8 mouse cellular contexts compared by ENCODE assay signal in the genomic region with DNA sequence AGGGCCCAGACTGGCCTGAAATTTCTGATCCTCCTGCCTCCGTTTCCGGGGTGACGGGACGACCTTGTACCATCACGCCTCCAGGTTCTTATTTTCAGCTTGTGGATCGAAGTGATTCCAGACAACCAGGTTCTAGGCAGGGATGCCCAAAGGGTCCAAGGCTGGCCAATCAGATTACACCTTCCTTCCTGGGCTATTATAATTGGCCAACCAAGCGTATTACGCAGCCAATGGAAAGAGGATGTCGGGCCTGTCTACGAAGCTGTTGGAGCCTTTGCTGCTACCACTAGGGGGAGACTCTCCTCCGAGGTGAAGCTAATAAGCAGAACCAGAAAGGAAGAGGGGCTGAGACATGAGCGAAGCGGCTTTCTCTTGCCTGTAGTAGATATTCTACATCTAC. TPM values are rescaled to one million over a fixed set of nuclear protein-coding genes. Genes with fewer than 3 reads are reported as not detected.
DNase-seq lines count a peak whose midpoint lies in the region; ATAC-seq and TF ChIP-seq lines count a peak whose summit lies in the region.

No protein-coding gene starts in this region.

- no peaks in the 10 kb centered on the region for H3K36me3 ChIP-seq in intestine, postnatal 0 days (ENCODE audit: control insufficient read depth, insufficient read depth)
- H3K36me3 ChIP-seq in midbrain, embryonic 10.5 days = no peaks in the 10 kb centered on the region

- no peaks in the 10 kb centered on the region for H3K9me3 ChIP-seq in intestine, postnatal 0 days (ENCODE audit: control insufficient read depth)
- no peaks in the 10 kb centered on the region for H3K9me3 ChIP-seq in midbrain, embryonic 10.5 days (replicated peaks)

- ATAC-seq in intestine, postnatal 0 days = peak; percentile 67

- peak; percentile 87 for TF ChIP-seq CTCF in intestine, postnatal 0 days (IDR thresholded peaks at IDR 0.05; ENCODE audit: low read depth)

- no peak overlapping the region for H3K27ac ChIP-seq in intestine, postnatal 0 days (ENCODE audit: low read depth, low read length)
- no peak overlapping the region for H3K27ac ChIP-seq in midbrain, embryonic 10.5 days (replicated peaks)

- H3K4me2 ChIP-seq in intestine, postnatal 0 days (replicated peaks; ENCODE audit: low read depth) = no peak overlapping the region; the same call in 1 of the 2 replicates

- intact Hi-C loops in left cerebral cortex, postnatal 36 days (cut with DNase I) = no loop called here

- H3K4me3 ChIP-seq in intestine, postnatal 0 days (ENCODE audit: low read depth, low read length) = no peak overlapping the region
- H3K4me3 ChIP-seq in midbrain, embryonic 10.5 days = peak overlapping the region; percentile 34

- peak; percentile 60 for DNase-seq in 3T3-L1 (ENCODE audit: low read depth, low spot score)
- peak; percentile 76 for DNase-seq in adrenal gland, adult 2 months
- peak; percentile 94 for DNase-seq in embryo, embryonic 11 days
- peak; percentile 97 for DNase-seq in heart, adult 11 months
- DNase-seq in left cerebral cortex, postnatal 36 days (ENCODE audit: low spot score in 2 of 2) = peak; percentile 88 to 89
- DNase-seq in midbrain, embryonic 10.5 days (ENCODE audit: low spot score) = peak; percentile 86
- peak; percentile 48 for DNase-seq in skeletal muscle tissue, adult 2 months (ENCODE audit: low read depth, low spot score)

- H3K9ac ChIP-seq in intestine, postnatal 0 days (ENCODE audit: low read depth, low read length) = no peak overlapping the region

- 9% methylated on average over 13 of the region's 13 CpGs for whole genome bisulfite sequencing in intestine, postnatal 0 days
- 6% methylated on average over 13 of the region's 13 CpGs for whole genome bisulfite sequencing in midbrain, embryonic 10.5 days

- peaks cover 18% of the 10 kb centered on the region; the same call in 1 of the 2 replicates for H3K27me3 ChIP-seq in intestine, postnatal 0 days (replicated peaks; ENCODE audit: control insufficient read depth, insufficient read depth, low read length)
- peaks cover 41% of the 10 kb centered on the region for H3K27me3 ChIP-seq in midbrain, embryonic 10.5 days (ENCODE audit: low read depth, poor library complexity, severe bottlenecking)

- H3K4me1 ChIP-seq in intestine, postnatal 0 days (replicated peaks; ENCODE audit: control insufficient read depth, insufficient read depth, low read length) = peaks cover 4% of the 10 kb centered on the region; the same call in 1 of the 2 replicates
- peaks cover 18% of the 10 kb centered on the region for H3K4me1 ChIP-seq in midbrain, embryonic 10.5 days

RNA-seq across cellular contexts. Expression of a gene that starts 8.2 kb away (rescaled TPM):
- 10 to 100 TPM in 1 of 2 experiments, 1 to 10 TPM in 1; 9.1 to 18.7 TPM for total RNA-seq in adrenal gland, adult 2 months (2021)
- 52.4 and 74.3 TPM in 2 replicates for polyA plus RNA-seq in adrenal gland, adult 2 months (2012; rRNA removed)
- 18.3 and 18.8 TPM in 2 replicates for polyA plus RNA-seq in intestine, postnatal 0 days (2015; fragmentation: Nextera tagmentation; extraction: Ambion mirVana)
- 1 to 10 TPM; 7.5 to 9.4 TPM for total RNA-seq in left cerebral cortex, postnatal 36 days (2021)
- polyA plus RNA-seq in midbrain, embryonic 10.5 days (2016; fragmentation: Nextera tagmentation; extraction: Ambion mirVana) = 19.3 and 22.5 TPM in 2 replicates

RNA-seq across cellular contexts. Expression of a gene that starts 10.3 kb away (rescaled TPM):
- total RNA-seq in adrenal gland, adult 2 months (2021) = 1 to 10 TPM; 1.2 to 1.6 TPM
- 2.0 and 2.7 TPM in 2 replicates for polyA plus RNA-seq in adrenal gland, adult 2 months (2012; rRNA removed)
- not detected in 2 replicates for polyA plus RNA-seq in intestine, postnatal 0 days (2015; fragmentation: Nextera tagmentation; extraction: Ambion mirVana)
- under 1 TPM; 0.52 to 0.54 TPM for total RNA-seq in left cerebral cortex, postnatal 36 days (2021)
- polyA plus RNA-seq in midbrain, embryonic 10.5 days (2016; fragmentation: Nextera tagmentation; extraction: Ambion mirVana) = 2.6 and 4.6 TPM in 2 replicates

RNA-seq across cellular contexts. Expression of a gene that starts 17.3 kb away (rescaled TPM):
- 10 to 100 TPM; 18.8 to 34.5 TPM for total RNA-seq in adrenal gland, adult 2 months (2021)
- polyA plus RNA-seq in adrenal gland, adult 2 months (2012; rRNA removed) = 51.8 and 59.1 TPM in 2 replicates
- 12.5 and 16.3 TPM in 2 replicates for polyA plus RNA-seq in intestine, postnatal 0 days (2015; fragmentation: Nextera tagmentation; extraction: Ambion mirVana)
- 1 to 10 TPM; 6.4 to 9.1 TPM for total RNA-seq in left cerebral cortex, postnatal 36 days (2021)
- 13.7 and 14.8 TPM in 2 replicates for polyA plus RNA-seq in midbrain, embryonic 10.5 days (2016; fragmentation: Nextera tagmentation; extraction: Ambion mirVana)

RNA-seq across cellular contexts. Expression of a gene that starts 23.4 kb away (rescaled TPM):
- 10 to 100 TPM; 57.8 to 73.6 TPM for total RNA-seq in adrenal gland, adult 2 months (2021)
- 276 and 312 TPM in 2 replicates for polyA plus RNA-seq in adrenal gland, adult 2 months (2012; rRNA removed)
- polyA plus RNA-seq in intestine, postnatal 0 days (2015; fragmentation: Nextera tagmentation; extraction: Ambion mirVana) = 58.2 and 63.5 TPM in 2 replicates
- total RNA-seq in left cerebral cortex, postnatal 36 days (2021) = 10 to 100 TPM; 58.7 to 65.2 TPM
- 95.4 and 96.9 TPM in 2 replicates for polyA plus RNA-seq in midbrain, embryonic 10.5 days (2016; fragmentation: Nextera tagmentation; extraction: Ambion mirVana)

RNA-seq across cellular contexts. Expression of a gene that starts 30.7 kb away (rescaled TPM):
- 10 to 100 TPM in 1 of 2 experiments, 1 to 10 TPM in 1; 8.2 to 11.9 TPM for total RNA-seq in adrenal gland, adult 2 months (2021)
- 32.9 and 37.6 TPM in 2 replicates for polyA plus RNA-seq in adrenal gland, adult 2 months (2012; rRNA removed)
- polyA plus RNA-seq in intestine, postnatal 0 days (2015; fragmentation: Nextera tagmentation; extraction: Ambion mirVana) = 1.1 and 1.8 TPM in 2 replicates
- 10 to 100 TPM; 32.9 to 35.1 TPM for total RNA-seq in left cerebral cortex, postnatal 36 days (2021)
- polyA plus RNA-seq in midbrain, embryonic 10.5 days (2016; fragmentation: Nextera tagmentation; extraction: Ambion mirVana) = 5.4 and 6.2 TPM in 2 replicates
